Mouse (Mus musculus) c-Kit-positive CD71-negative TER-119-negative erythroid progenitor cells, embryonic 14.5 days (primary cell): ENCODE data around the gene Gm11361.

ENCODE experiments used
- DNase-seq: peaks from one replicate; pipeline ENCODE4 v3.0.0-alpha.2; 2013; ENCODE audit warnings: low read depth

Gm11361 gene

GRCm38 (mm10) chr13:28257228-28257627 lies at the start of gene Gm11361:
Gene Gm11361 (plus strand): TSS chr13:28257528.
- no peak for DNase-seq

GRCm38 (mm10) chr13:28264399-28264798 lies 7.1 kb downstream of the Gm11361 start:
- DNase-seq: no peak

- no peak for DNase-seq
Observed at GRCm38 (mm10) chr13:28287368-28287767, 30.0 kb downstream of the Gm11361 start.

GRCm38 (mm10) chr13:28294272-28294671 lies 36.9 kb downstream of the Gm11361 start:
- DNase-seq: no peak

GRCm38 (mm10) chr13:28294757-28295361 lies 37.5 kb downstream of the Gm11361 start:
- DNase-seq: no peak

- DNase-seq: no peak
Observed at GRCm38 (mm10) chr13:28295492-28295891, 38.2 kb downstream of the Gm11361 start.

- DNase-seq: no peak
Observed at GRCm38 (mm10) chr13:28297098-28297497, 39.8 kb downstream of the Gm11361 start.

- DNase-seq: no peak
Observed at GRCm38 (mm10) chr13:28297577-28297976, 40.2 kb downstream of the Gm11361 start.
